Mouse (Mus musculus) kidney, adult 2 months (tissue): ENCODE measurements at regions not wholly inside any gene's neighbourhood (a gene's known extent, or its start where the extent isn't known, plus 50 kb on each side); places are given as distances from the start of the nearest gene placed in this dataset.

Experiments
- CTCF ChIP-seq: fragments of 200-500 bp; conservative IDR thresholded peaks from 2 replicates; pipeline ENCODE4 v1.5.1; 2011; ENCODE audit warnings: low read depth, mild to moderate bottlenecking, control low read depth, low read length, moderate library complexity, mixed read lengths; ENCODE audit not compliant: insufficient read depth, insufficient read length
- POLR2A ChIP-seq: fragments of 200-500 bp; IDR thresholded peaks from one replicate; pipeline ENCODE4 v1.6.1; 2011; ENCODE audit warnings: low read depth, low read length, control low read depth

- TF ChIP-seq CTCF (no peak), POLR2A (no peak)
These were observed 201.5 kb upstream of the Kdm8 start for GRCm38 (mm10) chr7:125243021-125243420.
